Mouse (Mus musculus): ENCODE data around the gene Armc9.

- TF ChIP-seq CTCF (IDR thresholded peaks at IDR 0.05 in 2 of 3, conservative IDR thresholded peaks at IDR 0.05 in 1 of 3; ENCODE audit: control insufficient read depth in 1 of 3, insufficient read depth in 1 of 3, low read depth in 2 of 3, low read length in 3 of 3, poor library complexity in 1 of 3, severe bottlenecking in 1 of 3) (no peak), ETS1 (IDR thresholded peaks at IDR 0.05; ENCODE audit: low read depth, low read length) (no peak), POLR2A (IDR thresholded peaks at IDR 0.05; ENCODE audit: control insufficient read depth in 1 of 2, insufficient read depth in 1 of 2, low read depth in 1 of 2, low read length in 2 of 2, poor library complexity in 1 of 2) (no peak), EP300 (IDR thresholded peaks at IDR 0.05; ENCODE audit: low read depth in 1 of 2, low read length in 2 of 2) (no peak), TBP (IDR thresholded peaks at IDR 0.05; ENCODE audit: low read depth, low read length) (no peak), RCOR1 (IDR thresholded peaks at IDR 0.05; ENCODE audit: low read depth, low read length) (no peak), POLR2AphosphoS5 (IDR thresholded peaks at IDR 0.05; ENCODE audit: borderline replicate concordance, low read depth, low read length) (no peak)
Measured at GRCm38 (mm10) chr1:86239010-86239409, 84.4 kb downstream of the Armc9 start.
